Mouse (Mus musculus) stomach, embryonic 15.5 days (tissue): ENCODE measurements around the gene Abhd16a. TPM values are rescaled to one million over a fixed set of nuclear protein-coding genes. Genes with fewer than 3 reads are reported as not detected.

Source experiments
- ATAC-seq: fragments of 200-750 bp; cut with Nextera tagmentation; 2 replicates; pipeline ENCODE4 v1.8.0; 2017; ENCODE audit warnings: low read depth, moderate number of reproducible peaks, moderate TSS enrichment; ENCODE audit not compliant: insufficient read depth, low FRiP score
- H3K27ac ChIP-seq: fragments of 300-500 bp; sonication (generic); 2 replicates; pipeline ENCODE4 v1.5.1; 2015; ENCODE audit warnings: mild to moderate bottlenecking, inconsistent platforms
- H3K27me3 ChIP-seq: fragments of 300-500 bp; sonication (generic); replicated peaks from 2 replicates; pipeline ENCODE4 v1.6.1; 2015; ENCODE audit warnings: inconsistent platforms
- H3K36me3 ChIP-seq: fragments of 300-500 bp; sonication (generic); 2 replicates; pipeline ENCODE4 v1.6.1; 2015; ENCODE audit warnings: inconsistent platforms
- H3K4me1 ChIP-seq: fragments of 300-500 bp; sonication (generic); 2 replicates; pipeline ENCODE4 v1.6.1; 2015; ENCODE audit warnings: inconsistent platforms
- H3K4me2 ChIP-seq: fragments of 300-500 bp; sonication (generic); 2 replicates; pipeline ENCODE4 v1.6.1; 2015; ENCODE audit warnings: mild to moderate bottlenecking, inconsistent platforms
- H3K4me3 ChIP-seq: fragments of 300-500 bp; sonication (generic); replicated peaks from 2 replicates; pipeline ENCODE4 v1.5.1; 2015; ENCODE audit warnings: inconsistent platforms
- H3K9ac ChIP-seq: fragments of 300-500 bp; sonication (generic); 2 replicates; pipeline ENCODE4 v1.6.1; 2015; ENCODE audit warnings: inconsistent platforms
- H3K9me3 ChIP-seq: fragments of 300-500 bp; sonication (generic); 2 replicates; pipeline ENCODE4 v1.6.1; 2016; ENCODE audit warnings: inconsistent platforms
- WGBS: fragments of 180-500 bp; shearing (Covaris S2); methylation state at CpG from one replicate; pipeline ENCODE4 v1.1.7; 2015; 5-methylcytosine and 5-hydroxymethylcytosine counted together
- polyA plus RNA-seq: library from polyadenylated mRNA; unstranded; fragments of >200 nt; fragmentation: Nextera tagmentation; extraction: Ambion mirVana; gene quantifications from 2 replicates; pipeline ENCODE4 v1.2.1, GENCODE M21; 2015

The Abhd16a gene
- polyA plus RNA-seq, 1 experiment from 2014 or later = 97.8 TPM

DNA sequence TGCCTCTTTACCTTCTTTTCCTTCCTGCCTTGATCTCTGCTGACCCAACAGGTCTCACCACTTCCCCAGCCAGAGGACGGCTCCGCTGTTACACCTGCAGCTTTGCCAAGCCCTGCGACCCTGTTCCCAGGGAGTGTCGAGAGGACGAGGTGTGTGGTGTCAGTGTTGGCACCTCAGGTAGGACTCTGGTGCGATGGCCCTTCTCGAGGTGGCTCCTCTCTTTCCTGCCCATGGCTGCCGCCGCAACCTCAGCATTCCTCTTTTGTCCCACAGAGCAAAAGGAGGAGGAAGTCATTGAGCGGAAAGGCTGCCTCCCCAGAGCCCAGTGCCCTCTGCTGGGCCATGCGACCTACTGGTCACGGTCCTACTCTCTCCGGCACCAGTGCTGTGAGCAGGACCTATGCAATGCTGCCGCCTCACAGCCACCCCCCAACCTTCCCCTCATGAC, 11.3 kb upstream of the Abhd16a start, which contains the start of gene Ly6g6d:
Gene Ly6g6d, minus strand, starts transcription at position 280 of the 448 bp plus-strand sequence.
- WGBS = 11% methylated on average over 14 of the region's 14 CpGs
- peak within 1 kb of the TSS; percentile 55 for H3K4me2 ChIP-seq
- no peak within 1 kb of the TSS for H3K9ac ChIP-seq
- H3K27me3 ChIP-seq = no peaks in the 10 kb centered on the region
- peak within 1 kb of the TSS; percentile 32 for H3K4me3 ChIP-seq
- peak; percentile 49 for ATAC-seq
- no peaks in the 10 kb centered on the region for H3K9me3 ChIP-seq
- peaks cover 10% of the 10 kb centered on the region for H3K4me1 ChIP-seq
- peak within 1 kb of the TSS; percentile 68 for H3K27ac ChIP-seq
- H3K36me3 ChIP-seq = no peaks in the 10 kb centered on the region

DNA sequence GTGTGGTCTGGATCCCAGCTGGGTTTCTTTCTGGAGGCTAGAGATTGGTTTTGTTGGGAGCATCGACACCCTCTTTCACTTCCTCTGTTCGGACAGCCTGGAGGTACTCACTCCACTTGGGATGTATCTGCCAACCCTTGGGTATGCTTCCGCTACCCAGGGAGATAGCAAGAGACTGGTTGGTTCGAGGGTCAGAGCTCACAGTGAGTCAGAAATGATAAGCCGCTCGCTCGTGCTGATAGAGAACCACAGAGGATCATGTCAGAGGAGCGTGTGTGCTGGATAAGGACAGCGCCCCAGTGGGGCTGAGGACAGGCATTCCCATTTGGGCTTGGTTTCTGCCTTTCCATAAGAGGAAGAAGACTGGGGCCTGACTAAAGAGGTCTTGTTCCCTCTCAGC, 9.3 kb upstream of the Abhd16a start:
- Histone ChIP-seq H3K27ac (peak overlapping the region; percentile 18; the same call in 1 of the 2 replicates), H3K4me1 (peaks cover 10% of the 10 kb centered on the region)

DNA sequence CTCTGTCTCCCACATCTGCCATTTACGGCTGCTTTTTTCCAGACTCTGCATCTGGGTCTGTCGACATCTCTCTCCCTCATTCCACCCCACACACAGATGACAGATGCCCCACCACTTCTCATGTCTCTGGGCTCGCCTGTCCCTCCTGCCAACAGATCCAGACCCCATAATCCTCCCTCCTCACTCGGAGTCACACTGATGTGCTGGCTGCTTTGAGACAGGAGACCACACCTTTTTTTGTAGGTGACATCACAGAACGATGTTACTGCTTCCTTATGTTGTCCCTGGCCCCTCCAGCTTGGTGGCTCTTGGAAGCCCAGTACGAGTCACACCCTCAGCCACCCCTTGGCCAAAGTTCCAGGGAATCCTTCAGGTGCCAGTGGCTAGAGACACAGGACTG, 8.8 kb upstream of the Abhd16a start:
- ATAC-seq = no peak
- Histone ChIP-seq H3K27ac (peak overlapping the region; percentile 18; the same call in 1 of the 2 replicates), H3K36me3 (no peaks in the 10 kb centered on the region), H3K4me3 (no peak overlapping the region), H3K4me2 (0 out of 2 replicates have a peak overlapping the region, but pooled peaks have one; percentile 8), H3K9me3 (no peaks in the 10 kb centered on the region), H3K9ac (no peak overlapping the region), H3K27me3 (no peaks in the 10 kb centered on the region), H3K4me1 (peaks cover 10% of the 10 kb centered on the region)
- WGBS = 45% methylated on average over 6 of the region's 6 CpGs

More for the DNA sequence above, 9.3 kb upstream of the Abhd16a start:
- H3K4me3 ChIP-seq = no peak overlapping the region
- no peaks in the 10 kb centered on the region for H3K36me3 ChIP-seq
- no peaks in the 10 kb centered on the region for H3K9me3 ChIP-seq
- H3K9ac ChIP-seq = no peak overlapping the region
- H3K4me2 ChIP-seq = 0 out of 2 replicates have a peak overlapping the region, but pooled peaks have one; percentile 8
- H3K27me3 ChIP-seq = no peaks in the 10 kb centered on the region
- peak; percentile 83 for ATAC-seq
- 47% methylated on average over 9 of the region's 9 CpGs for WGBS

DNA sequence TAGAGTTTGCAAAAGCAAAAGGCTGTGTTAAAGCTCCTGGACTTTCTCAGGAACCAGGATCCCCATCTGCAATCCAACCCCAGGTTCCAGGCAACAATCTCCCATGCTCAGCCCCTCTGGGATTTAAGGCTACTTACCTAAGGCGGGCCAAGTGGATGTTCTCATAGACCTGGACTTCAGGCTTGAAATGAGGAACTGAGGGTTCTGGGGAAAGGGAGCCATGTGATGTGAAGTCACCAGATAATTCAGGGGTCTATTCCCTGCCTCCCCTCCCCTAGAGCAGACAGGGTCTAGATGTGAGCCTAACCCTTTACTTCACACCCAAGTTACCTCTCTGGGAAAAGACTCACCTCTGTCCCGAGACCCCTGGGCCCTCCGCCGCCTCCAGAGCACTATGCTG, 8.4 kb upstream of the Abhd16a start:
- Histone ChIP-seq H3K4me3 (no peak overlapping the region), H3K9me3 (no peaks in the 10 kb centered on the region), H3K27ac (no peak overlapping the region), H3K4me2 (no peak overlapping the region), H3K4me1 (peaks cover 10% of the 10 kb centered on the region), H3K36me3 (no peaks in the 10 kb centered on the region), H3K27me3 (no peaks in the 10 kb centered on the region), H3K9ac (no peak overlapping the region)
- 82% methylated on average over 4 of the region's 4 CpGs for WGBS
- ATAC-seq = no peak

DNA sequence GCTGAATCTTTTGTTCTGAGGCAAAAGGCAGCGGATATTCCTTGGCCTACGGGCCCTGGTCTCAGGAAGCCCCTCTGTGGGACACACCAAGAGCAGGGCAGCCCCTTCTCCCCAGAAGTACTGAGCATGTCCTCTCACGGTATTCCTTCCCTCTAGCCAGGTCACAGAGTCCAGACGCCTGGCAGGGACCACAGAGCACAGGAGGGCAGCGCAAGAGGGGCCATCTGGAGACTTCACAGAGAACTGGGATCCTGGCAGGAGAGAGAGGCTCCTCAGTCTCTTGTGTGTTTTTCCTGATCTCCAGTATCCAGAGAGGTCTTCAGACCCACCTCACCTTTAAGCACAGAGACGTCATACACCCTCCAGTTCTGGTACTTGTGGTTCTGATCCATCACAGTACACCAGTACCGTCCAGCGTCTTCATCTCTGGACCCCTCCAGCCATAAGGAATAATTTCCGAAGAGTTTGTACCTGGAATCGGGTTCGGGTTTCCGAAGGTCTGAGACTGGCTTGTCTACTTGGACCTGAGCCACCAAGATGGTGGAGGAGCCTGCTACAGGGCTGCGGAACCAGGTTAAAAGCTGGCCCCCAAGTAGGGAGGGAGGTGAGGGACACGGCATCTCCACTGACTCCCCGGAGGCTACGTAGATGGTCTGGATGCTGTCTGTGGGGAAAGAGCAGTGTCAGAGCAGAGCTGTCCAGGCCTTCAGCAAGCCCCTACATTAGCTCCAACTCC, 6.1 kb upstream of the Abhd16a start:
- Histone ChIP-seq H3K27ac (no peak overlapping the region), H3K9ac (no peak overlapping the region), H3K4me3 (no peak overlapping the region), H3K9me3 (no peaks in the 10 kb centered on the region), H3K4me2 (no peak overlapping the region), H3K27me3 (no peaks in the 10 kb centered on the region), H3K4me1 (0 out of 2 replicates have a peak, but pooled peaks cover 3% of the 10 kb centered on the region), H3K36me3 (no peaks in the 10 kb centered on the region)
- 81% methylated on average over 16 of the region's 16 CpGs for WGBS
- ATAC-seq = no peak

DNA sequence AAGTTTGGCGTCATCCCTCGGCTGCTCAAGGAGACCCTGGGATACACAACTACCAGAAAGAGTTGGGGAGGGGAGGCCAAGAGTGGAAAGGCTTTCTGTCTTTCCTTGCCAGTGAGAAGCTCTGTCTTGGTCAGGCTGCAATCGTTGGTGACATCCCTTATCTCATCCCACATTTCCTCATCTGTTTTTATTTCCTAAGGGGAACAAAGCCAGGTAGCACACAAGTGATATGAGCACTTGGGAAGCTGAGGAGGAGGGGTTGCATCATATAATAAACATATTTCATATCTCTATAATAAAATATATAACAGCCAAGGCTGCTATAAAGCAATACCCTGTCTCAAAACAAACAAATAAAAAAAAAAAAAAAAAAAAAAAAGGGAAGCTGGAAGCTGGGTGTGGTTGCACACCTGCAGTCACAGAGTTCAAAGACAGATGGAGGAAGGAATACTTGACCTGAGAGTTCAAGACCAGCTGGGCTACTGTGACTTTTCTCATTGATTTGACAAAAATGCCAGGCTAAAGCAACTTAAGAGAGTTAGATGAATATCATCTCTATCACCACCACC, 5.0 kb upstream of the Abhd16a start:
- H3K4me3 ChIP-seq = no peak overlapping the region
- H3K36me3 ChIP-seq = no peaks in the 10 kb centered on the region
- WGBS = 75% methylated on average over 3 of the region's 3 CpGs
- H3K27ac ChIP-seq = no peak overlapping the region
- H3K4me1 ChIP-seq = 0 out of 2 replicates have a peak, but pooled peaks cover 3% of the 10 kb centered on the region
- no peak overlapping the region for H3K9ac ChIP-seq
- no peaks in the 10 kb centered on the region for H3K27me3 ChIP-seq
- H3K9me3 ChIP-seq = no peaks in the 10 kb centered on the region
- ATAC-seq = no peak
- no peak overlapping the region for H3K4me2 ChIP-seq

DNA sequence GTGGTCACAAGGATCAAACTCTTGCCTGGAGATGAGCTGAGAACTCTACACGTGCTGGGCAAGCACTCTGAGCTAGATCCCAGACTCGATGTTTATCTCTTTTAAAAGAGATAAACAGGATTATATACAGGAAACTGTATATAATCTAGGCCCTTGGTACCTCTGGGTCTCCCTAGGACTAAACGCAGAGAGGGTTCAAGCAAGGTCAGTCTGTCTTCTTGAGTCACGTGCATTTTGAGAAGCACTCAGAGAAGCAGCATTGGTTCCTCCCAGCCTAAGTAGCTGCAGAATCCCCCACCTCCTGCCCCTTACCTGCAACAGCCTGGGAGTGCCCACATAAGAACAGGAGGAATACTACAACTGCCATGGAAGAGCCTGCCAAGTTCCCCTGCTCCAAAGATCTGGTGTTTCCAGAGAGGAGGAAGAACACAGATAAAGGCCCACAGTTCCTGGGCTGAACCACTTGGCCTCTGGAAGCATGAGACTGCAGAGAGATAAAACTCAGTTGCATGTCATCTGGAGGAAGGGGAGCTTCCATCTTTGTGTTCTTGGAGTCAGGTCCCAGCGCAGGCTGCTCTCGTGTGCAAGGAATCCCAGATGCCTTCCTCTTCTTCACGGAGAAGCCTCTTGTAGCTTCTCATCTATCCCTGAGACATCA, 3.7 kb upstream of the Abhd16a start, which contains the start of gene Ly6g6f:
Gene Ly6g6f, minus strand, starts transcription at position 403 of the 658 bp plus-strand sequence.
- Histone ChIP-seq H3K9ac (no peak within 1 kb of the TSS), H3K4me1 (peaks cover 5% of the 10 kb centered on the region), H3K4me2 (no peak within 1 kb of the TSS), H3K27me3 (no peaks in the 10 kb centered on the region), H3K9me3 (no peaks in the 10 kb centered on the region), H3K4me3 (no peak within 1 kb of the TSS), H3K36me3 (no peaks in the 10 kb centered on the region), H3K27ac (no peak within 1 kb of the TSS)
- no peak for ATAC-seq
- WGBS = 56% methylated on average over 7 of the region's 7 CpGs

DNA sequence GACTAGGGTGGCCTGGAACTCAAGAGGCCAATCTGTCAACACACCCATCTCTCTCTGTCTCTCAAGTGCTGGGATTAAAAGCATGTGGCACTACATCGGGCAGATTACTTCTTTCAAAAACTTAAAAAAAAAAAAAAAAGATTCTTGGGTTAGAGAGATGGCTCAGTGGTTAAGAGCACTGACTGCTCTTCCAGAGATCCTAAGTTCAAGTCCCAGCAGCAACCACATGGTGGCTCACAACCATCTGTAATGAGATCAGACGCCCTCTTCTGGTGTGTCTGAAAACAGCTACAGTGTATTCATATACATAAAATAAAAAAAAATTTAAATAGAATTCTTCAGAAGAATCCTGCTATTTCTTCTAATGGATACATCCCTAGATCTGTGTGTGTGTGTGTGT, 912 bp upstream of the Abhd16a start:
- Histone ChIP-seq H3K27me3 (no peaks in the 10 kb centered on the region), H3K4me2 (no peak overlapping the region), H3K9ac (no peak overlapping the region), H3K27ac (no peak overlapping the region), H3K4me3 (no peak overlapping the region), H3K4me1 (peaks cover 9% of the 10 kb centered on the region), H3K36me3 (peaks cover 17% of the 10 kb centered on the region), H3K9me3 (no peaks in the 10 kb centered on the region)
- ATAC-seq = no peak
- WGBS = 50% methylated on average over 2 of the region's 2 CpGs

DNA sequence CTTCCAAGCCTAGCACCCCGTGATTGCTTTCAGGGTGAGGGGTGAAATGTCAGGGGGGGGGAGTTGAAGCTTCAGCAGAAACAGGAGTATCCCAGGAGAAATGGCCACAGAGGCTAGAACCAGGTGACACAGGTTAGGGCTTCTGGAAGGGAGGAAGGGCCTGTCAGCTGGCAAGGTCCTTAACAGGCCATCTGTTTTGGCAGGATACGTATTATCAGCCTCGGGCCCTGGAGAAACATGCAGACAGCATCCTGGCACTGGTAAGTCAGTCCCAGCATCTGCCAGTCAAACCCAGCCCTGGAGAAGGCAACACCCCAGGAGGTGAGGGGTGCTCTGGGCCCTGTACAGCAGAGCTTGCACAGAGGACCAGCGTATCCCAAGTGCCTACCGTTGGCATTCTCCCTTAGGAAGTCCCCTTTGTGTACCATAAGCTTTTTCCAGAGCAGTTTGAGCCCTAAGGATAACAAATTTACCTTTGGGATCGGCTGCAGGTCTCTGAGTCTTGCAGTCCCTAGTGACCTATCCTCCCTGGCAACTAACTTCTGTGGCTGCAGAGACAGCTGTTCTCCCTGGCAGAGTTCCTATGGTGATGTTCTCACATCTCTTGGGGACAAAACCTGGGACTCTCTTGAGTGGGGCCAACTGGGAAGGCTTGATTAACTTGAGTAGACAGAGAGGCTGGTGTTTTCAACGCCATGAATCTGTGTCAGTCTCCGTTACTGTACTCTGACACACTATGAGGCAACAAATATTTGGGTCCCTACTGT, 1.3 kb downstream of the Abhd16a start:
- ATAC-seq = peak; percentile 8; the same call in 1 of the 2 replicates
- 60% methylated on average over 8 of the region's 8 CpGs for WGBS
- Histone ChIP-seq H3K9me3 (no peaks in the 10 kb centered on the region), H3K9ac (peak overlapping the region; percentile 80), H3K27me3 (no peaks in the 10 kb centered on the region), H3K4me1 (peaks cover 9% of the 10 kb centered on the region), H3K27ac (0 out of 2 replicates have a peak overlapping the region, but pooled peaks have one; percentile 97), H3K4me2 (peak overlapping the region; percentile 60), H3K36me3 (peaks cover 28% of the 10 kb centered on the region), H3K4me3 (peak overlapping the region; percentile 70)

DNA sequence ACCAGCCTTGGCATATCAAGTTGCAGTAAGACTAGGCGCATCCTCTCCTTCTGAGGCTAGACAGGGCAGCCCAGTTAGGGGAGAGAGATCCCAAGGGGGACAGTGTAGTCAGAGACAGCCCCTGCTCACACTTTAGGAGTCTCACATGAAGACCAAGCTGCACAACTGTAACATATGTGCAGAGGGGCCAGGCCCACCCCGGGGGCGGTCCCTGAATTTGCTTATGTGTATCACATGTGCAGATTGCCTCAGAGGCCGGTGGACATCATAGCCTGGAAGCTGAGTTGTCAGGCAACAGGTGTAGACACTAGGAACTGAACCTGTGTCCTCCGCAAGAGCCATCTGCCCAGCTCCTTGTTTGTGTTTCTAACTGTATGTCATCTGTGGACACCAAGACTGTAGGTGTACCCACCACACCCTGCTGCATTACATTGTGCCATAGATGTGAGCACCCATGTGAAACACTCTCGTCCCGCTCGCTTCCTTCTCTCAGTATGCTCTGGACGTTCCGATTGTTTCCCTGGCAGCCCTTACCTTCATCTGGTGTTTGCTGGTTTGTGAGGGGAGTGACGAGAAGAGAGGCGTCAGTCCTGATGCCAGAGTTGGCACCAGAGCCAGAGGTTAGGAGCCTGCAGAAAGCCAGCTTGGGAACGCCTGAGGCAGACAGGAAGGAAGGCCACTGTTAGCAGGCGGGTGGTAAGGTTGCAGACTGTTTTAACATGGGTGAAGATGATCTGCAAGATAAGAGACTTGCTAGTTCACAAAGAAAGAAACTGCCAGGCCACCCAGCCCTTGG, 3.5 kb downstream of the Abhd16a start:
- Histone ChIP-seq H3K9ac (no peak overlapping the region), H3K9me3 (no peaks in the 10 kb centered on the region), H3K27me3 (no peaks in the 10 kb centered on the region), H3K4me3 (no peak overlapping the region), H3K36me3 (peaks cover 46% of the 10 kb centered on the region), H3K4me1 (peaks cover 9% of the 10 kb centered on the region), H3K27ac (no peak overlapping the region), H3K4me2 (no peak overlapping the region)
- no peak for ATAC-seq
- 91% methylated on average over 14 of the region's 14 CpGs for WGBS
